ENCODE assay signal across 9 mouse cellular contexts in the genomic region with DNA sequence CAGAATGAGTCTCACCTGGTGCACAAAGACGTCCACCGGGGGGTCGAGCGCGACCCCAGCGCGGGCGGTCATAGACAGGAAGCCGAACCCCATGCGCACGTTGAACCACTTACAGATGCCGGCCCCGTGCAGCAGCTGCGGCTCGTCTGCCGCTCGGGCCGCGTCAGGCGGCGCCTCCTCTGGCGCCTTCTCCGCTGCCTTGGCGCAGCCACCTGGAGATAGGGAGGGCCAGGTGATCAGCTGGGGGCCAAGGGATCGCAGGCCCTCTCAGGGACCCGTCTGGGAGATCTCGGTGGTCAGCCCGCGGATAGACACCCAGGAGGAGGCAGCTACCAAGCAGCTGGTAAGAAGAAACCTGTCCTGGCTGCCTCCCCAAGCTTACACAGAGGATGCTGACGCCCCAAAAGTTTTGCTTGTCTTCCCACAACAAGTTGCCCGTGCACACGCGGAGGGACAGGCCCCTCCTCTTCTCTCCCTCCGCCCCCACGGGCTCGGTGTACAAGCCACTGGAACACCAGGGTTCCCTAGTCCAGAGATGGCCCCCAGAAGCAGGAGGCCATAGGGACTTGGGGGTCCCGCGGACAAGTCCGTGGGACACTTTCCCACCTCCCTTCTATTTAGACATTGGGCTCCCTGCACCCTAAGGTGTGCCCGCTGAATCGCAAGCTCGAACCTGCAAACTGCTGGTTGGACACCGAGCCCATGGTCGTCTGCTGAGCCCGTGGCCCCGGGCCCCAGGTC. TPM values are rescaled to one million over a fixed set of nuclear protein-coding genes. Genes with fewer than 3 reads are reported as not detected.
DNase-seq lines count a peak whose midpoint lies in the region; ATAC-seq and TF ChIP-seq lines count a peak whose summit lies in the region.
"Had no signal": no experiment of that assay in that cellular context is flagged by ENCODE, and none has a peak within 500 bp of the region (broad histone marks: within the 10 kb centered on the region; RNA-seq: fewer than 3 reads in every experiment).

No protein-coding gene starts in this region.

- peak overlapping the region; percentile 40 for H3K4me2 ChIP-seq in heart, embryonic 16.5 days (ENCODE audit: low read depth, low read length)
- H3K4me2 ChIP-seq in embryonic facial prominence, embryonic 12.5 days (replicated peaks), result peak overlapping the region; percentile 56
- peak overlapping the region; percentile 45 for H3K4me2 ChIP-seq in intestine, postnatal 0 days (replicated peaks; ENCODE audit: low read depth)
- H3K4me2 ChIP-seq in midbrain, postnatal 0 days (ENCODE audit: low read depth, low read length, poor library complexity, severe bottlenecking), result peak overlapping the region; percentile 70

- ATAC-seq in heart, embryonic 16.5 days (replicated peaks; ENCODE audit: extremely low read depth, insufficient read depth, low FRiP score), result no peak
- ATAC-seq in embryonic facial prominence, embryonic 12.5 days (ENCODE audit: insufficient number of reproducible peaks, insufficient read depth, low FRiP score, low TSS enrichment), result no peak
- ATAC-seq in intestine, postnatal 0 days, result 0 out of 2 replicates have a peak, but pooled peaks have one; percentile 8
- ATAC-seq in midbrain, postnatal 0 days (ENCODE audit: low FRiP score), result no peak

- H3K27ac ChIP-seq in heart, embryonic 16.5 days (ENCODE audit: low read length), result no peak overlapping the region
- 0 out of 2 replicates have a peak overlapping the region, but pooled peaks have one; percentile 48 for H3K27ac ChIP-seq in embryonic facial prominence, embryonic 12.5 days
- H3K27ac ChIP-seq in intestine, postnatal 0 days (ENCODE audit: low read depth, low read length), result no peak overlapping the region
- no peak overlapping the region for H3K27ac ChIP-seq in midbrain, postnatal 0 days (ENCODE audit: low read depth, low read length)

- TF ChIP-seq CTCF in intestine, postnatal 0 days (IDR thresholded peaks at IDR 0.05; ENCODE audit: low read depth), result no peak
- TF ChIP-seq CTCF in midbrain, postnatal 0 days (IDR thresholded peaks at IDR 0.05), result no peak

- H3K4me1 ChIP-seq in heart, embryonic 16.5 days (ENCODE audit: control insufficient read depth, insufficient read depth, low read length), result peaks cover 9% of the 10 kb centered on the region
- H3K4me1 ChIP-seq in embryonic facial prominence, embryonic 12.5 days, result peaks cover 45% of the 10 kb centered on the region
- H3K4me1 ChIP-seq in intestine, postnatal 0 days (replicated peaks; ENCODE audit: control insufficient read depth, insufficient read depth, low read length), result peaks cover 3% of the 10 kb centered on the region; the same call in 1 of the 2 replicates
- peaks cover 8% of the 10 kb centered on the region for H3K4me1 ChIP-seq in midbrain, postnatal 0 days (ENCODE audit: insufficient read depth, low read length)

- H3K9me3 ChIP-seq in heart, embryonic 16.5 days (replicated peaks; ENCODE audit: control insufficient read depth, low read length), result no peaks in the 10 kb centered on the region
- no peaks in the 10 kb centered on the region for H3K9me3 ChIP-seq in embryonic facial prominence, embryonic 12.5 days
- no peaks in the 10 kb centered on the region for H3K9me3 ChIP-seq in intestine, postnatal 0 days (ENCODE audit: control insufficient read depth)
- no peaks in the 10 kb centered on the region for H3K9me3 ChIP-seq in midbrain, postnatal 0 days (ENCODE audit: low read length)

- intact Hi-C loops in heart, postnatal 36 days (cut with DNase I), result no loop called here

- H3K27me3 ChIP-seq in heart, embryonic 16.5 days (ENCODE audit: control insufficient read depth, insufficient read depth, low read length), result peaks cover 46% of the 10 kb centered on the region
- peaks cover 25% of the 10 kb centered on the region for H3K27me3 ChIP-seq in embryonic facial prominence, embryonic 12.5 days
- H3K27me3 ChIP-seq in intestine, postnatal 0 days (replicated peaks; ENCODE audit: control insufficient read depth, insufficient read depth, low read length), result peaks cover 49% of the 10 kb centered on the region
- peaks cover 18% of the 10 kb centered on the region for H3K27me3 ChIP-seq in midbrain, postnatal 0 days (ENCODE audit: insufficient read depth, low read length)

- no peaks in the 10 kb centered on the region for H3K36me3 ChIP-seq in heart, embryonic 16.5 days (ENCODE audit: control insufficient read depth, insufficient read depth)
- H3K36me3 ChIP-seq in embryonic facial prominence, embryonic 12.5 days, result no peaks in the 10 kb centered on the region
- H3K36me3 ChIP-seq in intestine, postnatal 0 days (ENCODE audit: control insufficient read depth, insufficient read depth), result no peaks in the 10 kb centered on the region
- no peaks in the 10 kb centered on the region for H3K36me3 ChIP-seq in midbrain, postnatal 0 days (ENCODE audit: insufficient read depth, low read length)

- DNase-seq in heart, postnatal 36 days, result no peak
- no peak for DNase-seq in midbrain, postnatal 0 days (ENCODE audit: low spot score)
- no peak for DNase-seq in urinary bladder, postnatal 10 days (ENCODE audit: low spot score)
- DNase-seq in adrenal gland, postnatal 36 days, result no peak
- DNase-seq in left cerebral cortex, adult 8-10 months (ENCODE audit: low spot score in 2 of 2), result no peak

- H3K9ac ChIP-seq in heart, embryonic 16.5 days (ENCODE audit: low read length), result no peak overlapping the region
- peak overlapping the region; percentile 19; the same call in 1 of the 2 replicates for H3K9ac ChIP-seq in embryonic facial prominence, embryonic 12.5 days
- H3K9ac ChIP-seq in intestine, postnatal 0 days (ENCODE audit: low read depth, low read length), result no peak overlapping the region
- no peak overlapping the region; the same call in 1 of the 2 replicates for H3K9ac ChIP-seq in midbrain, postnatal 0 days (replicated peaks; ENCODE audit: low read length, poor library complexity, severe bottlenecking)

- under 1% methylated on average over 46 of the region's 46 CpGs for WGBS in heart, embryonic 16.5 days
- under 1% methylated on average over 46 of the region's 46 CpGs for WGBS in embryonic facial prominence, embryonic 12.5 days
- WGBS in intestine, postnatal 0 days, result 1% methylated on average over 46 of the region's 46 CpGs
- under 1% methylated on average over 45 of the region's 46 CpGs for WGBS in midbrain, postnatal 0 days

- peak overlapping the region; percentile 36 for H3K4me3 ChIP-seq in heart, embryonic 16.5 days (ENCODE audit: low read length)
- H3K4me3 ChIP-seq in embryonic facial prominence, embryonic 12.5 days, result peak overlapping the region; percentile 32
- H3K4me3 ChIP-seq in intestine, postnatal 0 days (ENCODE audit: low read depth, low read length), result peak overlapping the region; percentile 17
- peak overlapping the region; percentile 36 for H3K4me3 ChIP-seq in midbrain, postnatal 0 days (ENCODE audit: low read depth, low read length)

RNA-seq across cellular contexts. Expression of gene Lin28a, which starts 0.4 kb away (rescaled TPM):
- polyA plus RNA-seq in heart, embryonic 16.5 days (2015; fragmentation: Nextera tagmentation; extraction: Ambion mirVana), result 0.09 TPM in 1 of 2 replicates, not detected in the other
- total RNA-seq in heart, postnatal 36 days (2021), result not detected
- polyA plus RNA-seq in embryonic facial prominence, embryonic 12.5 days (2016; fragmentation: Nextera tagmentation; extraction: Ambion mirVana), result 0.50 and 0.67 TPM in 2 replicates
- not detected in 2 replicates for polyA plus RNA-seq in intestine, postnatal 0 days (2015; fragmentation: Nextera tagmentation; extraction: Ambion mirVana)
- 0.05 and 0.57 TPM in 2 replicates for total RNA-seq in midbrain, postnatal 0 days (2014; rRNA removed)
- polyA plus RNA-seq in midbrain, postnatal 0 days (2015; fragmentation: Nextera tagmentation; extraction: Ambion mirVana), result 0.04 and 0.13 TPM in 2 replicates
- total RNA-seq in adrenal gland, postnatal 36 days (2021), result not detected
- total RNA-seq in left cerebral cortex, adult 8-10 months (2022), result not detected

RNA-seq across cellular contexts. Expression of gene Dhdds, which starts 17.5 kb away (rescaled TPM):
- polyA plus RNA-seq in heart, embryonic 16.5 days (2015; fragmentation: Nextera tagmentation; extraction: Ambion mirVana), result 33.6 and 35.8 TPM in 2 replicates
- 10 to 100 TPM; 29.9 to 32.4 TPM for total RNA-seq in heart, postnatal 36 days (2021)
- 45.3 and 50.3 TPM in 2 replicates for polyA plus RNA-seq in embryonic facial prominence, embryonic 12.5 days (2016; fragmentation: Nextera tagmentation; extraction: Ambion mirVana)
- polyA plus RNA-seq in intestine, postnatal 0 days (2015; fragmentation: Nextera tagmentation; extraction: Ambion mirVana), result 26.1 TPM in 2 replicates
- total RNA-seq in midbrain, postnatal 0 days (2014; rRNA removed), result 45.6 and 46.2 TPM in 2 replicates
- 38.3 and 42.6 TPM in 2 replicates for polyA plus RNA-seq in midbrain, postnatal 0 days (2015; fragmentation: Nextera tagmentation; extraction: Ambion mirVana)
- 10 to 100 TPM; 42.8 to 53.9 TPM for total RNA-seq in adrenal gland, postnatal 36 days (2021)
- 10 to 100 TPM; 63.6 to 73.6 (median 68.4) TPM for total RNA-seq in left cerebral cortex, adult 8-10 months (2022)

RNA-seq across cellular contexts. Expression of gene Zfp683, which starts 35.4 kb away (rescaled TPM):
- polyA plus RNA-seq in heart, embryonic 16.5 days (2015; fragmentation: Nextera tagmentation; extraction: Ambion mirVana), result 0.09 TPM in 1 of 2 replicates, not detected in the other
- total RNA-seq in heart, postnatal 36 days (2021), result not detected
- not detected in 2 replicates for polyA plus RNA-seq in embryonic facial prominence, embryonic 12.5 days (2016; fragmentation: Nextera tagmentation; extraction: Ambion mirVana)
- not detected in 2 replicates for polyA plus RNA-seq in intestine, postnatal 0 days (2015; fragmentation: Nextera tagmentation; extraction: Ambion mirVana)
- not detected in 2 replicates for total RNA-seq in midbrain, postnatal 0 days (2014; rRNA removed)
- not detected in 2 replicates for polyA plus RNA-seq in midbrain, postnatal 0 days (2015; fragmentation: Nextera tagmentation; extraction: Ambion mirVana)
- total RNA-seq in adrenal gland, postnatal 36 days (2021), result not detected
- not detected for total RNA-seq in left cerebral cortex, adult 8-10 months (2022)
- total RNA-seq: CH12.LX had no signal

RNA-seq across cellular contexts. Expression of gene Crybg2, which starts 42.4 kb away (rescaled TPM):
- polyA plus RNA-seq in heart, embryonic 16.5 days (2015; fragmentation: Nextera tagmentation; extraction: Ambion mirVana), result 0.37 and 0.91 TPM in 2 replicates
- total RNA-seq in heart, postnatal 36 days (2021), result not detected
- 2.9 and 4.0 TPM in 2 replicates for polyA plus RNA-seq in embryonic facial prominence, embryonic 12.5 days (2016; fragmentation: Nextera tagmentation; extraction: Ambion mirVana)
- polyA plus RNA-seq in intestine, postnatal 0 days (2015; fragmentation: Nextera tagmentation; extraction: Ambion mirVana), result 17.9 and 22.5 TPM in 2 replicates
- total RNA-seq in midbrain, postnatal 0 days (2014; rRNA removed), result 4.2 and 4.5 TPM in 2 replicates
- 7.7 and 8.4 TPM in 2 replicates for polyA plus RNA-seq in midbrain, postnatal 0 days (2015; fragmentation: Nextera tagmentation; extraction: Ambion mirVana)
- not detected for total RNA-seq in adrenal gland, postnatal 36 days (2021)
- 1 to 10 TPM; 3.6 to 6.8 (median 5.8) TPM for total RNA-seq in left cerebral cortex, adult 8-10 months (2022)

RNA-seq across cellular contexts. Expression of gene Hmgn2, which starts 49.8 kb away (rescaled TPM):
- 1,315 and 1,451 TPM in 2 replicates for polyA plus RNA-seq in heart, embryonic 16.5 days (2015; fragmentation: Nextera tagmentation; extraction: Ambion mirVana)
- total RNA-seq in heart, postnatal 36 days (2021), result 100 to 1,000 TPM; 106 to 128 TPM
- polyA plus RNA-seq in embryonic facial prominence, embryonic 12.5 days (2016; fragmentation: Nextera tagmentation; extraction: Ambion mirVana), result 2,853 and 3,017 TPM in 2 replicates
- 605 and 661 TPM in 2 replicates for polyA plus RNA-seq in intestine, postnatal 0 days (2015; fragmentation: Nextera tagmentation; extraction: Ambion mirVana)
- 231 and 262 TPM in 2 replicates for total RNA-seq in midbrain, postnatal 0 days (2014; rRNA removed)
- polyA plus RNA-seq in midbrain, postnatal 0 days (2015; fragmentation: Nextera tagmentation; extraction: Ambion mirVana), result 858 and 919 TPM in 2 replicates
- total RNA-seq in adrenal gland, postnatal 36 days (2021), result 100 to 1,000 TPM; 130 to 337 TPM
- 100 to 1,000 TPM; 115 to 129 (median 119) TPM for total RNA-seq in left cerebral cortex, adult 8-10 months (2022)
